Mouse (Mus musculus) heart, embryonic 14.5 days (tissue): ENCODE data around the gene Klf13. TPM values are rescaled to one million over a fixed set of nuclear protein-coding genes. Genes with fewer than 3 reads are reported as not detected.

Source experiments
- ATAC-seq: fragments of 200-750 bp; cut with Nextera tagmentation; 2 replicates; pipeline ENCODE4 v1.8.0; 2017; ENCODE audit warnings: low read depth, moderate TSS enrichment; ENCODE audit not compliant: insufficient number of reproducible peaks, insufficient read depth, low FRiP score
- H3K27ac ChIP-seq, 2 experiments: fragments of 200-500 bp in 1 of 2; fragments of 300-500 bp in 1 of 2; sonication (generic) in 1 of 2; replicated peaks in 1 of 2; 2 replicates each; pipeline ENCODE4 v1.5.1; 2012 to 2014; ENCODE audit warnings: low read depth in 2 of 2, low read length in 2 of 2, control low read depth in 1 of 2, mild to moderate bottlenecking in 1 of 2, mixed read lengths in 1 of 2; ENCODE audit not compliant: control insufficient read depth in 1 of 2, insufficient read depth in 1 of 2
- H3K27me3 ChIP-seq: fragments of 300-500 bp; sonication (generic); 2 replicates; pipeline ENCODE4 v1.6.1; 2014; ENCODE audit warnings: mild to moderate bottlenecking, low read length, control low read depth; ENCODE audit not compliant: control insufficient read depth, insufficient read depth
- H3K36me3 ChIP-seq: fragments of 300-500 bp; sonication (generic); 2 replicates; pipeline ENCODE4 v1.6.1; 2014; ENCODE audit warnings: mild to moderate bottlenecking, control low read depth, low read length, mixed read lengths; ENCODE audit not compliant: control insufficient read depth, insufficient read depth
- H3K4me1 ChIP-seq, 2 experiments: fragments of 200-500 bp in 1 of 2; fragments of 300-500 bp in 1 of 2; sonication (generic) in 1 of 2; 2 replicates each; pipeline ENCODE4 v1.6.1; 2012 to 2014; ENCODE audit warnings: low read length in 2 of 2, control low read depth in 1 of 2, mixed read lengths in 1 of 2; ENCODE audit not compliant: control insufficient read depth in 2 of 2, insufficient read depth in 2 of 2
- H3K4me2 ChIP-seq: fragments of 300-500 bp; sonication (generic); 2 replicates; pipeline ENCODE4 v1.6.1; 2014; ENCODE audit warnings: mild to moderate bottlenecking, low read length
- H3K4me3 ChIP-seq, 2 experiments: fragments of 200-500 bp in 1 of 2; fragments of 300-500 bp in 1 of 2; sonication (generic) in 1 of 2; 2 replicates each; pipeline ENCODE4 v1.5.1; 2012 to 2014; ENCODE audit warnings: low read length in 2 of 2, mild to moderate bottlenecking in 2 of 2, control low read depth in 1 of 2, low read depth in 1 of 2, moderate library complexity in 1 of 2; ENCODE audit not compliant: control insufficient read depth in 1 of 2, insufficient read depth in 1 of 2
- H3K9ac ChIP-seq: fragments of 300-500 bp; sonication (generic); 2 replicates; pipeline ENCODE4 v1.6.1; 2014; ENCODE audit warnings: mild to moderate bottlenecking, low read length
- H3K9me3 ChIP-seq: fragments of 300-500 bp; sonication (generic); 2 replicates; pipeline ENCODE4 v1.6.1; 2016; ENCODE audit warnings: low read length, control low read depth; ENCODE audit not compliant: control insufficient read depth
- WGBS: fragments of 180-500 bp; shearing (Covaris S2); extraction: QIAGEN DNeasy Blood & Tissue Kit; methylation state at CpG from one replicate; pipeline ENCODE4 v1.1.7; 2014; 5-methylcytosine and 5-hydroxymethylcytosine counted together
- polyA plus RNA-seq: library from polyadenylated mRNA; unstranded; fragments of >200 nt; fragmentation: Nextera tagmentation; extraction: Ambion mirVana; gene quantifications from 2 replicates; pipeline ENCODE4 v1.2.1, GENCODE M21; 2014

Gene Klf13
- polyA plus RNA-seq = 25.1 and 26.7 TPM in 2 replicates

GRCm38 (mm10) chr7:63938914-63939396 is at the start of gene Klf13:
Klf13 (minus strand) TSS chr7:63938915.
- peak within 1 kb of the TSS; percentile 99 to 100 for H3K27ac ChIP-seq
- no peaks in the 10 kb centered on the region for H3K27me3 ChIP-seq
- peaks cover 12 to 25% of the 10 kb centered on the region in 2 experiments; a peak in 3 of 4 replicates for H3K4me1 ChIP-seq
- H3K36me3 ChIP-seq = no peaks in the 10 kb centered on the region
- WGBS = under 1% methylated on average over 47 of the region's 50 CpGs
- no peaks in the 10 kb centered on the region for H3K9me3 ChIP-seq
- peak; percentile 93 for ATAC-seq
- H3K4me3 ChIP-seq = peak within 1 kb of the TSS; percentile 85 to 86
- peak within 1 kb of the TSS; percentile 97 for H3K9ac ChIP-seq
- H3K4me2 ChIP-seq = peak within 1 kb of the TSS; percentile 93

GRCm38 (mm10) chr7:63988391-63988790 is 49.7 kb upstream of the Klf13 start:
- H3K27me3 ChIP-seq = no peaks in the 10 kb centered on the region
- H3K27ac ChIP-seq = no peak overlapping the region
- H3K9me3 ChIP-seq = no peaks in the 10 kb centered on the region
- no peak for ATAC-seq
- 81% methylated on average over 2 of the region's 2 CpGs for WGBS
- no peak overlapping the region for H3K9ac ChIP-seq
- no peak overlapping the region for H3K4me2 ChIP-seq
- H3K36me3 ChIP-seq = no peaks in the 10 kb centered on the region
- peaks cover 3 to 4% of the 10 kb centered on the region in 2 experiments; a peak in 1 of 4 replicates for H3K4me1 ChIP-seq
- H3K4me3 ChIP-seq = no peak overlapping the region

GRCm38 (mm10) chr7:63986407-63987182 is 47.9 kb upstream of the Klf13 start:
- 56% methylated on average over 12 of the region's 12 CpGs for WGBS
- H3K27me3 ChIP-seq = no peaks in the 10 kb centered on the region
- H3K4me2 ChIP-seq = no peak overlapping the region
- H3K36me3 ChIP-seq = no peaks in the 10 kb centered on the region
- no peak overlapping the region for H3K27ac ChIP-seq
- peaks cover 3 to 4% of the 10 kb centered on the region in 2 experiments; a peak in 1 of 4 replicates for H3K4me1 ChIP-seq
- no peak overlapping the region for H3K4me3 ChIP-seq
- no peak overlapping the region for H3K9ac ChIP-seq
- no peak for ATAC-seq
- H3K9me3 ChIP-seq = no peaks in the 10 kb centered on the region

GRCm38 (mm10) chr7:63985696-63986406 is 47.1 kb upstream of the Klf13 start:
- Histone ChIP-seq H3K4me1 (peaks cover 2 to 3% of the 10 kb centered on the region in 2 experiments; a peak in 1 of 4 replicates), H3K9ac (no peak overlapping the region), H3K36me3 (no peaks in the 10 kb centered on the region), H3K4me2 (no peak overlapping the region), H3K27ac (no peak overlapping the region), H3K4me3 (no peak overlapping the region), H3K27me3 (no peaks in the 10 kb centered on the region), H3K9me3 (no peaks in the 10 kb centered on the region)
- WGBS = 74% methylated on average over 9 of the region's 9 CpGs
- no peak for ATAC-seq

- H3K4me2 ChIP-seq = no peak overlapping the region
- peaks cover 2 to 3% of the 10 kb centered on the region in 2 experiments; a peak in 1 of 4 replicates for H3K4me1 ChIP-seq
- WGBS = 82% methylated on average over 7 of the region's 7 CpGs
- no peak overlapping the region for H3K9ac ChIP-seq
- no peaks in the 10 kb centered on the region for H3K27me3 ChIP-seq
- no peaks in the 10 kb centered on the region for H3K9me3 ChIP-seq
- ATAC-seq = no peak
- no peaks in the 10 kb centered on the region for H3K36me3 ChIP-seq
- H3K27ac ChIP-seq = no peak overlapping the region
- H3K4me3 ChIP-seq = no peak overlapping the region
Measured at GRCm38 (mm10) chr7:63985266-63985665, 46.6 kb upstream of the Klf13 start.

- WGBS = 86% methylated on average over 2 of the region's 2 CpGs
- H3K9me3 ChIP-seq = no peaks in the 10 kb centered on the region
- no peak overlapping the region for H3K4me3 ChIP-seq
- peaks cover 2 to 3% of the 10 kb centered on the region in 2 experiments; a peak in 1 of 4 replicates for H3K4me1 ChIP-seq
- no peak for ATAC-seq
- no peaks in the 10 kb centered on the region for H3K36me3 ChIP-seq
- no peaks in the 10 kb centered on the region for H3K27me3 ChIP-seq
- no peak overlapping the region for H3K4me2 ChIP-seq
- no peak overlapping the region for H3K27ac ChIP-seq
- no peak overlapping the region for H3K9ac ChIP-seq
Measured at GRCm38 (mm10) chr7:63984329-63984728, 45.6 kb upstream of the Klf13 start.

GRCm38 (mm10) chr7:63977631-63978030 is 38.9 kb upstream of the Klf13 start:
- no peak overlapping the region for H3K27ac ChIP-seq
- 90% methylated on average over 4 of the region's 4 CpGs for WGBS
- H3K9me3 ChIP-seq = no peaks in the 10 kb centered on the region
- no peaks in the 10 kb centered on the region for H3K36me3 ChIP-seq
- no peak overlapping the region for H3K4me3 ChIP-seq
- no peaks in the 10 kb centered on the region for H3K27me3 ChIP-seq
- no peak overlapping the region for H3K4me2 ChIP-seq
- no peak for ATAC-seq
- no peaks in the 10 kb centered on the region for H3K4me1 ChIP-seq
- H3K9ac ChIP-seq = no peak overlapping the region
